Mouse (Mus musculus): Measurements from ENCODE around the gene Tmem37. TPM values are rescaled to one million over a fixed set of nuclear protein-coding genes. Genes with fewer than 3 reads are reported as not detected.

The Tmem37 gene
- polyA plus RNA-seq (2015; fragmentation: Illumina TruSeq; extraction: RNeasy Lipid Tissue Mini Kit (QIAGEN cat#74804); ENCODE audit: low read depth, low replicate concordance) = 1.9 TPM

DNA sequence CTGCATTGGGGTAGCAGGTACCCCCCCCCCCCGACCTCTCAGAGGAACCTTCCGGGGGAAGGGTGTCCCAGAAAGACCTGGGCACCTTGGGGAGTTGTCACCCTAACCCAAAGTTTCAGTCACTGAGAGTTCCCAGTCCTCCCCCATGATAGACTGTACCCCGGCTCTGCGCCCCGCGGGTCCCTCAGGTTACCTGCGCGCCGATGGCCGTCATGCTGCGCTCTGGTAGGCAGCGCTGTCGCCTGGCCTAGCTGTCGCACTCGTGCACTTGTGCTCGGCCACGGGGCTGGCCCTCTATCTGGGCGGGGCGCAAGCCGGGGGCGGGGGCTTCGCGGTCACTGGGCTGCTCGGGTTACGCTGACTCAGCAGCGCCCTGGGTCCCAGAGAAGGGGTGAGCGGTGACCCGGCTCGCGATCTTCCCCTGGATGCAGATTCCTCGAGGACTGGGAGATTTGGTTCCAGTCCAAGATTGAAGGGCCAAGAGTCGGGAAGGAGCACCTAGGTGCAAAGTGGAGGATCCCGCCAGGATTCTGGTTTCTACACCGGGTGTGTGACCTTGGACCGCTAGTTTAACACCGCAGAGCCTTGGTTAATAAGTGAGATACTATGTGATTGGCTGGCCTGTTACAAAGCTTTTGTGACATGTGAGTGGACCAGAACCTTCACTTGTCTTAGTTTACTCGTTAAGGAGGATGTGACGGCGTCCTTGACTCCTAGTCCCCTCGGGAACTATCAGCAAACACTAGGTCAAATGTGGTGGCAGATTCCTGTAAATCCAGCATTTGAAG is at the start of gene Tmem37:
TSS of gene Tmem37 (minus strand) at position 556 of the 788 bp plus-strand sequence.

DNA sequence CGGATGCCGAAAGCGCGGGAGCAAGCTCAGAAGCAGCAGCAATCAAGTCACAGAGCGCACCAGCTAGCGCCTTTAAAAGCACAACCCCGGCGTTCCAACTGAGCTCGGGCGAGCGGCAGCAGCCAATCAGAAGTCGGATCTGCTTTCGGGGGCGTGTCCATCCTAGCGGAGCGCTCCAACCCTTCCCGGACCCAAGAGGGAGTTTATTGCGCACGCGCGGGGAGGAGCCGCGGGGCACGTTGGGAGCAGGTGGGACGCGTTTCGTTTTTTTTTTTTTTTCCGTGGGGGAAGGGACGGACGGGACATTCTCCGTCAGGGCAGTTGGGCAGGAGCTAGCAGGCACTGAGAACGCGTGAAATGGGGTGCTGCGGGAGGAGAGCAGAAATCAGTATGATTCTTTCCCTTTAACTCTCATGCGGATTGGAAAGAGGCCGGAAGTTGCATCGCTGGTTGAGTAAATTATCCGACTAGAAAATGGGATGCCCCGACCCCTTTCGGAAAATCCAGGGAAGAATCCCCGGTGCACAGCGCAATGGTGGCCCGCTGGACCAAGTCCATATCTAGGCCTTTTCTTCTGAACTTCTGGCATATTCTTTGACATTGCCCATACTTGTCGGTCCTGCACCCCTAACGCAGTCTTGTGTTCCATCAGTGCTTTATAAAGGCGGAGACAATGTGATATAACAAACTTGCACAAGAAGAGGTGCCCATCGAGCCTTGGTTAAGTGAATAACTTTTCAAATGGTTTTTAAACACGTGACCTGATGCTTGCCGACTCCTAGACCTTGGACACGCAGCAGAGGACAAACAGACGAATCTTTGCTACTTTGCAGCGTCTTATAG is 47.3 kb upstream of the Tmem37 start, which contains the start of the genes Dbi and 3110009E18Rik:
TSS of gene Dbi (minus strand) at position 110 of the 843 bp plus-strand sequence.
TSS of gene 3110009E18Rik (plus strand) at position 219 of the 843 bp plus-strand sequence.

Other genes starting within 250 kb of the Tmem37 start
- 46.5 TPM for gene Ptpn4, start 236.5 kb downstream of the Tmem37 start, polyA plus RNA-seq (2015; fragmentation: Illumina TruSeq; extraction: RNeasy Lipid Tissue Mini Kit (QIAGEN cat#74804); ENCODE audit: low read depth, low replicate concordance)
- 8.0 TPM for gene Tmem177, start 160.9 kb downstream of the Tmem37 start, polyA plus RNA-seq (2015; fragmentation: Illumina TruSeq; extraction: RNeasy Lipid Tissue Mini Kit (QIAGEN cat#74804); ENCODE audit: low read depth, low replicate concordance)
- 0.34 TPM for gene Cfap221, start 76.8 kb downstream of the Tmem37 start, polyA plus RNA-seq (2015; fragmentation: Illumina TruSeq; extraction: RNeasy Lipid Tissue Mini Kit (QIAGEN cat#74804); ENCODE audit: low read depth, low replicate concordance)
- 0.51 TPM for gene Sctr, start 67.2 kb downstream of the Tmem37 start, polyA plus RNA-seq (2015; fragmentation: Illumina TruSeq; extraction: RNeasy Lipid Tissue Mini Kit (QIAGEN cat#74804); ENCODE audit: low read depth, low replicate concordance)
- 756 TPM for gene Dbi, start 47.0 kb upstream of the Tmem37 start, polyA plus RNA-seq (2015; fragmentation: Illumina TruSeq; extraction: RNeasy Lipid Tissue Mini Kit (QIAGEN cat#74804); ENCODE audit: low read depth, low replicate concordance)
- 3.3 TPM for gene 3110009E18Rik, start 47.1 kb upstream of the Tmem37 start, polyA plus RNA-seq (2015; fragmentation: Illumina TruSeq; extraction: RNeasy Lipid Tissue Mini Kit (QIAGEN cat#74804); ENCODE audit: low read depth, low replicate concordance)
- gene Steap3, start 198.6 kb upstream of the Tmem37 start, polyA plus RNA-seq (2015; fragmentation: Illumina TruSeq; extraction: RNeasy Lipid Tissue Mini Kit (QIAGEN cat#74804); ENCODE audit: low read depth, low replicate concordance) = 4.7 TPM

Measured in brain, adult 10 weeks (tissue).